Mouse (Mus musculus): ENCODE data around the gene Eif6. TPM values are rescaled to one million over a fixed set of nuclear protein-coding genes. Genes with fewer than 3 reads are reported as not detected.

The Eif6 gene
- polyA plus RNA-seq (2012; rRNA removed; ENCODE audit: low replicate concordance): 85.6 and 109 TPM in 2 replicates

GRCm38 (mm10) chr2:155826630-155827424 lies at the start of gene Eif6:
TSS of gene Eif6 (minus strand) at chr2:155826925.

GRCm38 (mm10) chr2:155834732-155835131 lies 8.0 kb upstream of the Eif6 start, which contains the start of gene Fam83c:
TSS of gene Fam83c (minus strand) at chr2:155834854.

GRCm38 (mm10) chr2:155819392-155819448 lies 7.5 kb downstream of the Eif6 start, which contains the start of gene BC029722:
TSS of gene BC029722 (minus strand) at chr2:155819426.

GRCm38 (mm10) chr2:155774927-155775684 lies 51.6 kb downstream of the Eif6 start, which contains the start of gene Mmp24:
TSS of gene Mmp24 (plus strand) at chr2:155775342.

Other genes starting within 250 kb of the Eif6 start
- 22.4 and 30.8 TPM in 2 replicates for gene Gss, start 234.1 kb downstream of the Eif6 start, polyA plus RNA-seq (2012; rRNA removed; ENCODE audit: low replicate concordance)
- 0.21 and 0.39 TPM in 2 replicates for gene Myh7b, start 215.7 kb downstream of the Eif6 start, polyA plus RNA-seq (2012; rRNA removed; ENCODE audit: low replicate concordance)
- 152 and 177 TPM in 2 replicates for gene Trpc4ap, start 134.5 kb downstream of the Eif6 start, polyA plus RNA-seq (2012; rRNA removed; ENCODE audit: low replicate concordance)
- gene Edem2, start 97.5 kb downstream of the Eif6 start, polyA plus RNA-seq (2012; rRNA removed; ENCODE audit: low replicate concordance): 38.8 and 49.6 TPM in 2 replicates
- gene Gm17581, start 91.1 kb downstream of the Eif6 start, polyA plus RNA-seq (2012; rRNA removed; ENCODE audit: low replicate concordance): not detected in 2 replicates
- gene Procr, start 75.8 kb downstream of the Eif6 start, polyA plus RNA-seq (2012; rRNA removed; ENCODE audit: low replicate concordance): 20.1 and 20.5 TPM in 2 replicates
- 0.12 and 0.13 TPM in 2 replicates for gene Mmp24, start 51.6 kb downstream of the Eif6 start, polyA plus RNA-seq (2012; rRNA removed; ENCODE audit: low replicate concordance)
- 60.4 and 88.2 TPM in 2 replicates for gene BC029722, start 7.5 kb downstream of the Eif6 start, polyA plus RNA-seq (2012; rRNA removed; ENCODE audit: low replicate concordance)
- 0.12 TPM in 1 of 2 replicates, not detected in the other for gene Fam83c, start 7.9 kb upstream of the Eif6 start, polyA plus RNA-seq (2012; rRNA removed; ENCODE audit: low replicate concordance)
- gene Uqcc1, start 103.4 kb upstream of the Eif6 start, polyA plus RNA-seq (2012; rRNA removed; ENCODE audit: low replicate concordance): 47.4 and 61.3 TPM in 2 replicates
- gene Gm15557, start 113.8 kb upstream of the Eif6 start, polyA plus RNA-seq (2012; rRNA removed; ENCODE audit: low replicate concordance): not detected in 2 replicates
- 2.3 and 4.5 TPM in 2 replicates for gene Gdf5, start 118.4 kb upstream of the Eif6 start, polyA plus RNA-seq (2012; rRNA removed; ENCODE audit: low replicate concordance)
- gene Cep250, start 129.5 kb upstream of the Eif6 start, polyA plus RNA-seq (2012; rRNA removed; ENCODE audit: low replicate concordance): 11.2 and 13.4 TPM in 2 replicates
- gene 6430550D23Rik, start 181.1 kb upstream of the Eif6 start, polyA plus RNA-seq (2012; rRNA removed; ENCODE audit: low replicate concordance): 5.0 and 7.3 TPM in 2 replicates
- 307 and 318 TPM in 2 replicates for gene Ergic3, start 181.1 kb upstream of the Eif6 start, polyA plus RNA-seq (2012; rRNA removed; ENCODE audit: low replicate concordance)
- 1.9 TPM in 1 of 2 replicates, not detected in the other for gene Fer1l4, start 226.0 kb upstream of the Eif6 start, polyA plus RNA-seq (2012; rRNA removed; ENCODE audit: low replicate concordance)
- 4.5 and 12.0 TPM in 2 replicates for gene Spag4, start 238.2 kb upstream of the Eif6 start, polyA plus RNA-seq (2012; rRNA removed; ENCODE audit: low replicate concordance)

Data from subcutaneous adipose tissue, adult 2 months (tissue).